Comparison of ENCODE assay signal across 13 mouse cellular contexts in the genomic region with DNA sequence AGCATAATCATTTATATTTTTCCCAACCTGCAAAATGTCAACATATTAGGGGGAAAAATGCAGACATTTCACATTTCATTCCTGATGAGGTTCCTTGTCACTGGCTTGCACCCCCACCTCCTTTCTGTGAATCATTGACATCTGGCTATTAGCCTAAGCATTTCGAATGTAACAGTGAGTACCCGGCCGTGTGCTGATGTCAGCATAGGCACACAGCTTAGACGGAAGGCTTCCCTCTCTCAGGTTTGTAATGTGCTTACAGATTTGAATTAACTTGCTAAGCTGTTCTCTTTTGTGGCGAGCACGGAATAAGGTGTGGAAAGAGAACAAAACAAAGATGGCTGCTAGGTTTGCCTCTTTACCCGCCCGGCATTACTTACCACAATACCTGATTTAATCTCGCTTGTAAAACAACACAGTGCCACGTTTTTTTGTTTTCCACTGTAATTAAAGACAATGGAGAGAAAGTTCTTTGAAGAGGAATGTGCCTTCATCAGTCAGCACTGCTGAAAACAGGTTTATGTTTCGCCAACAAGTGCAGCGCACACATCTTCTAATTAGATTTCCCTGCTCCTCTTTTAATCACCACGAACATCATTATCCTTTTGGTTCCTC.
DNase-seq lines count a peak whose midpoint lies in the region; ATAC-seq lines count a peak whose summit lies in the region.
"Had no signal": no experiment of that assay in that cellular context is flagged by ENCODE, and none has a peak within 500 bp of the region (broad histone marks: within the 10 kb centered on the region; RNA-seq: fewer than 3 reads in every experiment).

No protein-coding gene starts in this region.

- H3K4me3 ChIP-seq in forebrain, embryonic 14.5 days (ENCODE audit: low read depth, low read length) = no peak overlapping the region
- H3K4me3 ChIP-seq in kidney, embryonic 15.5 days (replicated peaks) = no peak overlapping the region
- no peak overlapping the region for H3K4me3 ChIP-seq in neural tube, embryonic 15.5 days (replicated peaks)
- H3K4me3 ChIP-seq: embryonic facial prominence, embryonic 13.5 days; heart, adult 2 months; limb, embryonic 10.5 days had no signal

- H3K27me3 ChIP-seq in forebrain, embryonic 14.5 days (replicated peaks; ENCODE audit: control insufficient read depth, insufficient read depth, low read length) = no peaks in the 10 kb centered on the region
- H3K27me3 ChIP-seq in kidney, embryonic 15.5 days = no peaks in the 10 kb centered on the region
- no peaks in the 10 kb centered on the region for H3K27me3 ChIP-seq in neural tube, embryonic 15.5 days (replicated peaks)
- H3K27me3 ChIP-seq: embryonic facial prominence, embryonic 13.5 days had no signal

- H3K4me1 ChIP-seq in forebrain, embryonic 14.5 days (ENCODE audit: control insufficient read depth, insufficient read depth, low read length) = peaks cover 6% of the 10 kb centered on the region
- H3K4me1 ChIP-seq in kidney, embryonic 15.5 days = 0 out of 2 replicates have a peak, but pooled peaks cover 3% of the 10 kb centered on the region
- H3K4me1 ChIP-seq in neural tube, embryonic 15.5 days = 0 out of 2 replicates have a peak, but pooled peaks cover 3% of the 10 kb centered on the region
- H3K4me1 ChIP-seq: embryonic facial prominence, embryonic 13.5 days; limb, embryonic 10.5 days had no signal

- no peak overlapping the region for H3K27ac ChIP-seq in forebrain, embryonic 14.5 days (ENCODE audit: low read depth, low read length)
- H3K27ac ChIP-seq in kidney, embryonic 15.5 days = no peak overlapping the region
- peak overlapping the region; percentile 62 for H3K27ac ChIP-seq in neural tube, embryonic 15.5 days (replicated peaks)
- H3K27ac ChIP-seq: embryonic facial prominence, embryonic 13.5 days; heart, adult 2 months; limb, embryonic 10.5 days had no signal

- H3K9me3 ChIP-seq in forebrain, embryonic 14.5 days (replicated peaks; ENCODE audit: control insufficient read depth, low read length) = no peaks in the 10 kb centered on the region
- H3K9me3 ChIP-seq in kidney, embryonic 15.5 days (replicated peaks) = no peaks in the 10 kb centered on the region
- no peaks in the 10 kb centered on the region for H3K9me3 ChIP-seq in neural tube, embryonic 15.5 days (replicated peaks)
- H3K9me3 ChIP-seq: embryonic facial prominence, embryonic 13.5 days; limb, embryonic 10.5 days had no signal

- peak; percentile 15 for DNase-seq in heart, adult 11 months
- DNase-seq in heart, postnatal 14 days = no peak
- DNase-seq in forebrain, embryonic 14.5 days (ENCODE audit: low spot score) = peak; percentile 42
- no peak for DNase-seq in embryo, embryonic 10 days (ENCODE audit: low spot score)
- DNase-seq in cerebellum, postnatal 14 days = no peak
- DNase-seq: cerebellum, postnatal 10 days; heart, adult 2 months; layer of hippocampus, adult 9-11 months had no signal

- H3K36me3 ChIP-seq in forebrain, embryonic 14.5 days (ENCODE audit: control insufficient read depth, insufficient read depth, low read length) = no peaks in the 10 kb centered on the region
- no peaks in the 10 kb centered on the region for H3K36me3 ChIP-seq in kidney, embryonic 15.5 days
- H3K36me3 ChIP-seq in neural tube, embryonic 15.5 days = no peaks in the 10 kb centered on the region
- H3K36me3 ChIP-seq: embryonic facial prominence, embryonic 13.5 days; limb, embryonic 10.5 days had no signal

- ATAC-seq in forebrain, embryonic 14.5 days = 0 out of 2 replicates have a peak, but pooled peaks have one; percentile 29
- ATAC-seq in kidney, embryonic 15.5 days (replicated peaks; ENCODE audit: low FRiP score) = peak; percentile 86
- ATAC-seq in neural tube, embryonic 15.5 days (ENCODE audit: low FRiP score) = no peak
- no peak for ATAC-seq in megakaryocyte-erythroid progenitor cell, adult 5-6 weeks (replicated peaks; ENCODE audit: low FRiP score, low TSS enrichment, poor library complexity, severe bottlenecking)

- H3K4me2 ChIP-seq in forebrain, embryonic 14.5 days (ENCODE audit: low read length) = peak overlapping the region; percentile 31
- no peak overlapping the region for H3K4me2 ChIP-seq in kidney, embryonic 15.5 days
- H3K4me2 ChIP-seq in neural tube, embryonic 15.5 days = no peak overlapping the region
- H3K4me2 ChIP-seq: embryonic facial prominence, embryonic 13.5 days had no signal

- intact Hi-C loops in heart, postnatal 14 days (cut with DNase I) = no loop called here

- 21% methylated on average over 13 of the region's 13 CpGs for WGBS in forebrain, embryonic 14.5 days
- WGBS in kidney, embryonic 15.5 days = 67% methylated on average over 13 of the region's 13 CpGs
- 54% methylated on average over 13 of the region's 13 CpGs for WGBS in neural tube, embryonic 15.5 days

- H3K9ac ChIP-seq in forebrain, embryonic 14.5 days (ENCODE audit: low read length) = no peak overlapping the region; the same call in 1 of the 2 replicates
- H3K9ac ChIP-seq in kidney, embryonic 15.5 days = no peak overlapping the region
- H3K9ac ChIP-seq in neural tube, embryonic 15.5 days (replicated peaks) = no peak overlapping the region
- H3K9ac ChIP-seq: embryonic facial prominence, embryonic 13.5 days had no signal

Comparison
In these comparisons a context has a peak if more than half of its experiments do, and no peak if none do; other contexts are left out.
1. DNase-seq: peak in heart, adult 11 months (single experiment) and forebrain, embryonic 14.5 days (single experiment); none in heart, postnatal 14 days (0 of 2), embryo, embryonic 10 days (single experiment) and cerebellum, postnatal 14 days (0 of 2).
2. ATAC-seq: peak in forebrain, embryonic 14.5 days (single experiment) and kidney, embryonic 15.5 days (single experiment); none in neural tube, embryonic 15.5 days (single experiment) and megakaryocyte-erythroid progenitor cell, adult 5-6 weeks (single experiment).